In genomic region chr3:32496711-32497070, GRCm38 (mm10) we compare ENCODE assay signal across 30 mouse cellular contexts. TPM values are rescaled to one million over a fixed set of nuclear protein-coding genes. Genes with fewer than 3 reads are reported as not detected.
DNase-seq lines count a peak whose midpoint lies in the region; ATAC-seq and TF ChIP-seq lines count a peak whose summit lies in the region.
"Had no signal": no experiment of that assay in that cellular context is flagged by ENCODE, and none has a peak within 500 bp of the region (broad histone marks: within the 10 kb centered on the region; RNA-seq: fewer than 3 reads in every experiment).

No protein-coding gene starts in this region.

- no peak for TF ChIP-seq POLR2A in CH12.LX (IDR thresholded peaks at IDR 0.05; ENCODE audit: low read depth, low read length)
- TF ChIP-seq POLR2A in embryonic fibroblast, embryonic 13.5 days (IDR thresholded peaks at IDR 0.05; ENCODE audit: low read depth, low read length), result no peak

- no peak overlapping the region for H3K4me3 ChIP-seq in heart, embryonic 12.5 days
- no peak overlapping the region for H3K4me3 ChIP-seq in CH12.LX (replicated peaks in 1 of 3; ENCODE audit: low read depth in 2 of 3, low read length in 2 of 3, poor library complexity in 1 of 3)
- H3K4me3 ChIP-seq in embryonic fibroblast, embryonic 13.5 days (ENCODE audit: insufficient read depth, low read length), result no peak overlapping the region
- H3K4me3 ChIP-seq: erythroblast, embryonic 14.5 days; forebrain, embryonic 15.5 days; gastrocnemius, adult 2 months; hindbrain, embryonic 12.5 days; left cerebral cortex, adult 2 months; limb, embryonic 10.5 days had no signal

- no peaks in the 10 kb centered on the region for H3K27me3 ChIP-seq in heart, embryonic 12.5 days (replicated peaks)
- no peaks in the 10 kb centered on the region for H3K27me3 ChIP-seq in CH12.LX (replicated peaks)
- H3K27me3 ChIP-seq: forebrain, embryonic 15.5 days; hindbrain, embryonic 12.5 days had no signal

- H3K9ac ChIP-seq in heart, embryonic 12.5 days, result no peak overlapping the region
- H3K9ac ChIP-seq in CH12.LX (ENCODE audit: insufficient read depth, low read depth), result no peak overlapping the region
- H3K9ac ChIP-seq: forebrain, embryonic 15.5 days; hindbrain, embryonic 12.5 days had no signal

- no peaks in the 10 kb centered on the region; the same call in 1 of the 2 replicates for H3K9me3 ChIP-seq in heart, embryonic 12.5 days (replicated peaks)
- no peaks in the 10 kb centered on the region for H3K9me3 ChIP-seq in CH12.LX (replicated peaks; ENCODE audit: low read length)
- H3K9me3 ChIP-seq: forebrain, embryonic 15.5 days; hindbrain, embryonic 12.5 days; limb, embryonic 10.5 days had no signal

- 0 out of 2 replicates have a peak overlapping the region, but pooled peaks have one; percentile 8 for H3K27ac ChIP-seq in heart, embryonic 12.5 days (ENCODE audit: poor library complexity, severe bottlenecking)
- H3K27ac ChIP-seq in CH12.LX (ENCODE audit: insufficient read depth, low read depth), result peak overlapping the region; percentile 53
- H3K27ac ChIP-seq in embryonic fibroblast, embryonic 13.5 days (ENCODE audit: insufficient read depth, low read length), result peak overlapping the region; percentile 78
- H3K27ac ChIP-seq: forebrain, embryonic 15.5 days; gastrocnemius, adult 2 months; hindbrain, embryonic 12.5 days; left cerebral cortex, adult 2 months; limb, embryonic 10.5 days had no signal

- H3K36me3 ChIP-seq in heart, embryonic 12.5 days, result no peaks in the 10 kb centered on the region
- H3K36me3 ChIP-seq in CH12.LX (replicated peaks in 1 of 2; ENCODE audit: control insufficient read depth in 1 of 2, insufficient read depth in 1 of 2, low read length in 1 of 2), result no peaks in the 10 kb centered on the region
- H3K36me3 ChIP-seq: forebrain, embryonic 15.5 days; hindbrain, embryonic 12.5 days; limb, embryonic 10.5 days had no signal

- no peak for ATAC-seq in heart, embryonic 12.5 days (ENCODE audit: insufficient number of reproducible peaks, low FRiP score)

- H3K4me2 ChIP-seq in heart, embryonic 12.5 days, result no peak overlapping the region
- no peak overlapping the region for H3K4me2 ChIP-seq in CH12.LX (ENCODE audit: insufficient read depth, low read depth, poor library complexity, severe bottlenecking)
- H3K4me2 ChIP-seq: forebrain, embryonic 15.5 days; hindbrain, embryonic 12.5 days; liver, embryonic 11.5 days had no signal

- no peak for TF ChIP-seq EP300 in CH12.LX (IDR thresholded peaks at IDR 0.05; ENCODE audit: low read length)

- H3K4me1 ChIP-seq in heart, embryonic 12.5 days (replicated peaks), result peaks cover 7% of the 10 kb centered on the region; the same call in 1 of the 2 replicates
- H3K4me1 ChIP-seq in CH12.LX (ENCODE audit: control insufficient read depth in 1 of 2, insufficient read depth in 2 of 2), result peaks cover 29 to 58% of the 10 kb centered on the region in 2 experiments
- H3K4me1 ChIP-seq in embryonic fibroblast, embryonic 13.5 days (ENCODE audit: control insufficient read depth, insufficient read depth, low read length), result peaks cover 14% of the 10 kb centered on the region

- no peak for TF ChIP-seq RAD21 in CH12.LX (IDR thresholded peaks at IDR 0.05; ENCODE audit: low read depth, low read length)

- no peak for DNase-seq in heart, postnatal 25 days (ENCODE audit: low spot score)
- DNase-seq in 3T3-L1 (ENCODE audit: low read depth, low spot score), result peak; percentile 89
- DNase-seq in CH12.LX (ENCODE audit: extremely low read depth), result no peak
- no peak for DNase-seq in urinary bladder, postnatal 10 days (ENCODE audit: low spot score)
- no peak for DNase-seq in adipocyte (ENCODE audit: low spot score)
- DNase-seq: adrenal gland, postnatal 25 days; cerebellum, adult 18-20 months; gastrocnemius, adult 2 months; kidney, adult 9 months; kidney, postnatal 25 days; lung, adult 18-20 months; lung, postnatal 14 days; retina, postnatal 1 day; thymus, postnatal 14 days had no signal

- intact Hi-C loops in heart, postnatal 25 days (cut with DNase I), result no loop called here

- in situ Hi-C loops in CH12.LX (cut with MboI; ENCODE audit: low pct_ligation_motif_present, low pct_unique_long_range_greater_than_20kb, low sequenced_read_pairs), result loop anchor here (10.0 kb wide), 1 partner anchor 122 kb away; no protein-coding TSS in a partner anchor

- H3K79me2 ChIP-seq in CH12.LX (replicated peaks; ENCODE audit: control insufficient read depth, extremely low read depth, insufficient read depth, poor library complexity, severe bottlenecking), result no peaks in the 10 kb centered on the region

- no peak for TF ChIP-seq CTCF in CH12.LX (conservative IDR thresholded peaks at IDR 0.05 in 1 of 2, IDR thresholded peaks at IDR 0.05 in 1 of 2; ENCODE audit: low read depth in 2 of 2, low read length in 2 of 2)
- TF ChIP-seq CTCF in embryonic fibroblast, embryonic 13.5 days (IDR thresholded peaks at IDR 0.05; ENCODE audit: borderline replicate concordance, insufficient read depth, low read length), result no peak

- WGBS in heart, embryonic 12.5 days, result 75% methylated on average over 1 of the region's 1 CpGs

- dilution Hi-C loops in CH12.LX (cut with MboI; ENCODE audit: extremely low pct_ligation_motif_present, extremely low pct_unique_long_range_greater_than_20kb, low sequenced_read_pairs), result no loop called here

TF ChIP-seq in CH12.LX, 34 proteins besides CTCF, POLR2A, EP300 and RAD21:
- no peak for TF ChIP-seq USF1 (IDR thresholded peaks at IDR 0.05; ENCODE audit: low read depth, low read length)
- TF ChIP-seq CHD2 (IDR thresholded peaks at IDR 0.05; ENCODE audit: low read length), result no peak
- no peak for TF ChIP-seq TBP (conservative IDR thresholded peaks at IDR 0.05; ENCODE audit: low read depth, low read length)
- TF ChIP-seq HCFC1 (IDR thresholded peaks at IDR 0.05; ENCODE audit: low read depth, low read length), result no peak
- no peak for TF ChIP-seq ELF1 (IDR thresholded peaks at IDR 0.05; ENCODE audit: low read depth, low read length)
- TF ChIP-seq MEF2A (IDR thresholded peaks at IDR 0.05; ENCODE audit: borderline replicate concordance, low read depth, low read length), result no peak
- no peak for TF ChIP-seq JUND (conservative IDR thresholded peaks at IDR 0.05; ENCODE audit: low read depth, low read length)
- TF ChIP-seq MAFK (IDR thresholded peaks at IDR 0.05; ENCODE audit: insufficient replicate concordance, low read length), result no peak
- TF ChIP-seq MXI1 (IDR thresholded peaks at IDR 0.05; ENCODE audit: low read depth, low read length), result no peak
- TF ChIP-seq NELFE (IDR thresholded peaks at IDR 0.05; ENCODE audit: low read depth, low read length), result no peak
TF ChIP-seq in CH12.LX: peak in this region for 0.

RNA-seq across cellular contexts. Expression of gene Kcnmb3, which starts 4.7 kb away (rescaled TPM):
- not detected in 2 replicates for polyA plus RNA-seq in heart, embryonic 12.5 days (2016; fragmentation: Nextera tagmentation; extraction: Ambion mirVana)
- total RNA-seq in heart, postnatal 25 days (2021), result under 1 TPM in 1 of 2 experiments, not detected in 1; 0.29 TPM
- total RNA-seq in CH12.LX (2012; rRNA removed) (1.0 and 1.3 TPM in 2 replicates), CH12.LX (2014; rRNA removed) (2.2 and 2.4 TPM in 2 replicates)
- 4.7 and 5.2 TPM in 2 replicates for polyA plus RNA-seq in CH12.LX (2012; ENCODE audit: insufficient read length, low read depth)
- not detected in 2 replicates for polyA plus RNA-seq in embryonic fibroblast, embryonic 13.5 days (2011; ENCODE audit: insufficient read length, low read depth, missing spikeins)
- total RNA-seq: common myeloid progenitor, adult 5-6 weeks; gastrocnemius, adult 2 months; left cerebral cortex, adult 2 months; megakaryocyte, adult 5-6 weeks; MEL; midbrain, postnatal 0 days had no signal
- polyA plus RNA-seq: embryonic facial prominence, embryonic 11.5 days; erythroblast, embryonic 14.5 days; heart, embryonic 14.5 days; intestine, embryonic 14.5 days; stomach, embryonic 16.5 days had no signal

RNA-seq across cellular contexts. Expression of gene Zfp639, which starts 13.4 kb away (rescaled TPM):
- 27.2 and 34.1 TPM in 2 replicates for polyA plus RNA-seq in heart, embryonic 12.5 days (2016; fragmentation: Nextera tagmentation; extraction: Ambion mirVana)
- 10 to 100 TPM; 21.0 to 21.7 TPM for total RNA-seq in heart, postnatal 25 days (2021)
- total RNA-seq in CH12.LX (2012; rRNA removed) (40.9 and 43.2 TPM in 2 replicates), CH12.LX (2014; rRNA removed) (96.3 and 101 TPM in 2 replicates)
- 40.3 and 45.5 TPM in 2 replicates for polyA plus RNA-seq in CH12.LX (2012; ENCODE audit: insufficient read length, low read depth)
- polyA plus RNA-seq in embryonic fibroblast, embryonic 13.5 days (2011; ENCODE audit: insufficient read length, low read depth, missing spikeins), result 60.1 and 62.1 TPM in 2 replicates

RNA-seq across cellular contexts. Expression of gene Mfn1, which starts 32.6 kb away (rescaled TPM):
- 71.3 and 85.5 TPM in 2 replicates for polyA plus RNA-seq in heart, embryonic 12.5 days (2016; fragmentation: Nextera tagmentation; extraction: Ambion mirVana)
- 100 to 1,000 TPM; 434 to 472 TPM for total RNA-seq in heart, postnatal 25 days (2021)
- total RNA-seq in CH12.LX (2012; rRNA removed) (16.6 and 18.1 TPM in 2 replicates), CH12.LX (2014; rRNA removed) (25.6 and 37.0 TPM in 2 replicates)
- 27.4 and 43.8 TPM in 2 replicates for polyA plus RNA-seq in CH12.LX (2012; ENCODE audit: insufficient read length, low read depth)
- 52.0 and 55.1 TPM in 2 replicates for polyA plus RNA-seq in embryonic fibroblast, embryonic 13.5 days (2011; ENCODE audit: insufficient read length, low read depth, missing spikeins)

Comparison
In these comparisons a context has a peak if more than half of its experiments do, and no peak if none do; other contexts are left out.
1. H3K27ac ChIP-seq: peak in every context shown above with its lines; median percentile 78 in embryonic fibroblast, embryonic 13.5 days; 53 in CH12.LX; 8 in heart, embryonic 12.5 days.